Mouse (Mus musculus) liver, adult 2 months (tissue): ENCODE measurements at regions not wholly inside any gene's neighbourhood (a gene's known extent, or its start where the extent isn't known, plus 50 kb on each side); places are given as distances from the start of the nearest gene placed in this dataset.
A peak's percentile ranks its signal among the peaks of the same experiment; 100 is the strongest.

Experiments used
- DNase-seq: peaks from one replicate; pipeline ENCODE4 v3.0.0-alpha.2; 2011; ENCODE audit warnings: low read depth, low spot score; ENCODE audit errors: extremely low read depth
- H3K27ac ChIP-seq: fragments of 200-500 bp; replicated peaks from 2 replicates; pipeline ENCODE4 v1.5.1; 2012; ENCODE audit warnings: low read depth, mild to moderate bottlenecking, control low read depth, inconsistent platforms, low read length; ENCODE audit not compliant: insufficient read depth
- H3K27me3 ChIP-seq: fragments of 200-500 bp; 2 replicates; pipeline ENCODE4 v1.6.1; 2012; ENCODE audit warnings: mild to moderate bottlenecking, moderate library complexity, low read length, inconsistent platforms; ENCODE audit not compliant: control insufficient read depth, insufficient read depth
- H3K36me3 ChIP-seq: fragments of 200-500 bp; 2 replicates; pipeline ENCODE4 v1.6.1; 2012; ENCODE audit warnings: low read length, inconsistent platforms; ENCODE audit not compliant: control insufficient read depth, insufficient read depth
- H3K4me1 ChIP-seq: fragments of 200-500 bp; 2 replicates; pipeline ENCODE4 v1.6.1; 2011; ENCODE audit warnings: low read length; ENCODE audit not compliant: control insufficient read depth, insufficient read depth
- H3K4me3 ChIP-seq: fragments of 200-500 bp; 2 replicates; pipeline ENCODE4 v1.5.1; 2011; ENCODE audit warnings: low read depth, mild to moderate bottlenecking, control low read depth, low read length, moderate library complexity; ENCODE audit not compliant: insufficient read depth
- H3K79me2 ChIP-seq: fragments of 200-500 bp; 2 replicates; pipeline ENCODE4 v1.6.1; 2012; ENCODE audit warnings: inconsistent platforms, mild to moderate bottlenecking, low read length, moderate library complexity; ENCODE audit not compliant: control insufficient read depth, insufficient read depth
- H3K9ac ChIP-seq: fragments of 200-500 bp; 2 replicates; pipeline ENCODE4 v1.6.1; 2012; ENCODE audit warnings: low read depth, mild to moderate bottlenecking, control low read depth, inconsistent platforms, low read length
- CTCF ChIP-seq: fragments of 200-500 bp; IDR thresholded peaks from 2 replicates; pipeline ENCODE4 v1.5.1; 2011; ENCODE audit warnings: low read depth, low read length, control low read depth
- POLR2A ChIP-seq: fragments of 200-500 bp; IDR thresholded peaks from 2 replicates; pipeline ENCODE4 v1.6.1; 2011; ENCODE audit warnings: low read length, control low read depth; ENCODE audit not compliant: insufficient read depth; ENCODE audit errors: extremely low read depth
- WGBS: fragments of 180-500 bp; shearing (Covaris S2); methylation state at CpG from one replicate; pipeline ENCODE4 v1.1.7; 2018; 5-methylcytosine and 5-hydroxymethylcytosine counted together

DNA sequence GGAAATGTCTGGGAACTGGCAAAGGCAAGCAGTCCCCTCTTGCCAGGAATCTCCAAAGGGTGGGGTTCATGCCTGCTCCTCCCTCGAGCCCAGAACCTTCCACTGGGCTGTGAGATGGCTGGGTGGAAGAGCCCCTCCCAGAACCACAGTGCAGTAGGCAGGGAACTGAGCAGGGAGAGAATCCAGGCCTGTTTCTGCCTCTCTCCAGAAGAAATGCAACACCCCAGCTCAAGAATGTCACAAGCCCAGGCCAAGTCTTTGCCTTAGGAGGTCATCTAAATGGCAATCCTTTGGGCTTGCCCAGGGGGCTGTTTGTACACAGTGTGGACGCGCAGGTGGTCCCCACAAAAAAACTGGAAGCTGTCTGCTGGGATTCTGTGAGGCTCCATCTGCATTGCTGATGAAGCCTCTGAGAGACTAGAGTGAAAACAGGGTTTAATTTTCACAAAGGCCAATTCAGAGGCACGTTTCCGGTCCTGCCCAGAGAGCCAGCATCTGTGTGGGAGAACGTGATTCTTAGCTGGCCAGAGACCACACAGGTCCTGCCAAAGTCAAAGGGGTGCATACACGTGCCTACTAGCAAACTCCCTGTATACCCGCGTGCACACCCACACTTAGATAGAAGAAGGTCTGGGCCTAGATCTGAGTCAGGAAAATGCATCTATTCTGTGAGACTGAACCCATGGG is 129.0 kb downstream of the Hmg20a start:
- Histone ChIP-seq H3K4me1 (no peaks in the 10 kb centered on the region), H3K27ac (no peak overlapping the region), H3K36me3 (no peaks in the 10 kb centered on the region), H3K79me2 (no peaks in the 10 kb centered on the region), H3K27me3 (no peaks in the 10 kb centered on the region), H3K4me3 (no peak overlapping the region), H3K9ac (no peak overlapping the region)
- TF ChIP-seq CTCF (no peak), POLR2A (no peak)
- WGBS: 76% methylated on average over 9 of the region's 9 CpGs
- DNase-seq: no peak

GRCm38 (mm10) chr9:56549774-56550173 is 131.4 kb downstream of the Hmg20a start:
- Histone ChIP-seq H3K4me1 (no peaks in the 10 kb centered on the region), H3K79me2 (no peaks in the 10 kb centered on the region), H3K36me3 (no peaks in the 10 kb centered on the region), H3K27ac (no peak overlapping the region), H3K9ac (no peak overlapping the region), H3K4me3 (no peak overlapping the region), H3K27me3 (no peaks in the 10 kb centered on the region)
- no peak for DNase-seq
- TF ChIP-seq POLR2A: no peak
- no peak for TF ChIP-seq CTCF
- 61% methylated on average over 8 of the region's 8 CpGs for WGBS

DNA sequence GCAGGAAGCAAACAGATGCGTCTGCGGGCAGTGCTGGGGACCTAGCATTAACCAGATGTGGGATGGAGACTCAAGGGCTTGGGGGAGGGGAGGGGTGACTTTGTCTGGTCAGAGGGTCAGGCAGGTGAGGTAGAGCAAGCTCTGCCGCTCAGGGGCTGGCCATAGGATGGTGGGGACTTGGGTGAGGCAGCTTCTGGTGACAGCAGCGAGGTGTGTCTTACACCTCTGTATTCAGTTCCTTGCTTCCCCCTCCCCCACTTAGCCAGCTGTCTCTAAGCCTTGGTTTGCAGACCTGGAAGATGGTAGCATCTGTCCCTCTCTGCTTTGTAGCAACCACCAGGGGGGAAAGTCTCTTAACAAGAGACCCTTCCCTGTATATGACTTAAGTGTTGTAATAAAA is 131.8 kb downstream of the Hmg20a start:
- H3K4me1 ChIP-seq: no peaks in the 10 kb centered on the region
- no peaks in the 10 kb centered on the region for H3K79me2 ChIP-seq
- 48% methylated on average over 4 of the region's 4 CpGs for whole genome bisulfite sequencing
- H3K27ac ChIP-seq: no peak overlapping the region
- H3K27me3 ChIP-seq: no peaks in the 10 kb centered on the region
- no peak for TF ChIP-seq CTCF
- no peak for TF ChIP-seq POLR2A
- H3K9ac ChIP-seq: no peak overlapping the region
- no peaks in the 10 kb centered on the region for H3K36me3 ChIP-seq
- H3K4me3 ChIP-seq: no peak overlapping the region
- DNase-seq: no peak

GRCm38 (mm10) chr9:56551376-56552186 is 133.2 kb downstream of the Hmg20a start:
- H3K27me3 ChIP-seq: no peaks in the 10 kb centered on the region
- no peak overlapping the region for H3K9ac ChIP-seq
- 72% methylated on average over 11 of the region's 11 CpGs for WGBS
- no peaks in the 10 kb centered on the region for H3K4me1 ChIP-seq
- no peak overlapping the region for H3K27ac ChIP-seq
- DNase-seq: no peak
- H3K4me3 ChIP-seq: no peak overlapping the region
- no peaks in the 10 kb centered on the region for H3K36me3 ChIP-seq
- no peaks in the 10 kb centered on the region for H3K79me2 ChIP-seq
- TF ChIP-seq CTCF (no peak), POLR2A (no peak)

DNA sequence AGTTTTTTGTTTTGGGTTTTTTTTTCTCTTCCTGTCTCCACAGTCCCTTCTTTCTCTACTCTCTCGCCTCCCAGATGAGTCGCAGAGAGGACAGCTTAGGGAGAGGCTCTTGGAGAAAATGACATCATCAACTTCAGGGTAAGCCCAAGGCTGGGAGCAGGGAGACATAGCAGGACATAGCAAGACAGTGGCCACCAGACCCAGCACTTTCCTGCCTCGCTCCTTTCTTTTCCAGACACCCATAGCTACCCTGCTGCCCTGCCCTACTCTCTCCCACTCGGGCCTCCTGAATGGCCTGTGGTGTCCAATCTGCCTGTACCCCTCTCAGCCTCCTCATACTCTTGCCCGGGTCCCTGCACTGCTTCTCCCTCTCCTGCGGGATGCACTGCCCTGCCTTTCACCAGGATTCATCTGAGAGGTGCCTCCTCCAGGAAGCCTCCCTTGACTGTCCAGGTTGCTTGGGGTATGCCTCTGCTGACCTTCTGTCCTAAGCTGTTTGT is 133.8 kb downstream of the Hmg20a start:
- H3K27me3 ChIP-seq: no peaks in the 10 kb centered on the region
- DNase-seq: no peak
- H3K4me1 ChIP-seq: no peaks in the 10 kb centered on the region
- H3K4me3 ChIP-seq: no peak overlapping the region
- peak overlapping the region; percentile 17; the same call in 1 of the 2 replicates for H3K27ac ChIP-seq
- TF ChIP-seq CTCF: no peak
- TF ChIP-seq POLR2A: no peak
- H3K9ac ChIP-seq: no peak overlapping the region
- no peaks in the 10 kb centered on the region for H3K36me3 ChIP-seq
- WGBS: 71% methylated on average over 6 of the region's 6 CpGs
- no peaks in the 10 kb centered on the region for H3K79me2 ChIP-seq
